Mouse (Mus musculus): ENCODE measurements around the gene Zfp462.

DNA sequence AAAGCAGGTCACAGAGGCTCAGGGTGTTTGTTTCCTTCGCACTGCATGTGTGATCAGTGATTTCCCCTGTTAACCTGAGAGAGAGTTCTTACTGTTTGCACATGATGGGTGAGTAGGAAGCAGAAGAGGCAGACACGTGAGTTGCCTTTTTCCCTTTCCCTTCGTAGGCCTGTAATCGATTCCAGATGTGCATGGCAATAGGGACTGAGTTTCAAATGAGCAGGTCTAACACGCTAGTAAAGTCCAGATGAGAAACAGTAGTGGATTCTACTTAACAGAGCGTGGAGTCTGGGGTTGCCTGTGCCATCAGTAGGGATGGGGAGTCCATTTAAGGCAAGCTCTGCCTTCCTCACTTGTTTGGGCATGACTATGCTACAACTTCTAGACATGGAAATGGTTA, 93.3 kb downstream of the Zfp462 start:
- TF ChIP-seq CTCF (IDR thresholded peaks at IDR 0.05; ENCODE audit: insufficient read depth, low read length) = no peak
- no peak for TF ChIP-seq POLR2A (IDR thresholded peaks at IDR 0.05; ENCODE audit: borderline replicate concordance, extremely low read depth, low read depth, low read length)

Data from lung, adult 2 months (tissue).